Mouse (Mus musculus) small intestine, adult 2 months (tissue): Measurements from ENCODE around the gene Fbh1.
A peak's percentile ranks its signal among the peaks of the same experiment; 100 is the strongest.

Source experiments
- CTCF ChIP-seq: fragments of 200-500 bp; IDR thresholded peaks from 2 replicates; pipeline ENCODE4 v1.5.1; 2012; ENCODE audit warnings: low read depth, mild to moderate bottlenecking, control low read depth, inconsistent platforms, low read length, moderate library complexity, mixed read lengths; ENCODE audit not compliant: insufficient replicate concordance, insufficient read length; ENCODE audit errors: extremely low read depth
- POLR2A ChIP-seq: fragments of 200-500 bp; IDR thresholded peaks from 2 replicates; pipeline ENCODE4 v1.6.1; 2012; ENCODE audit warnings: low read depth, mild to moderate bottlenecking, control low read depth, inconsistent platforms, low read length, moderate library complexity

GRCm38 (mm10) chr2:11705201-11706025 lies 72.0 kb downstream of the Fbh1 start, which contains the start of gene Il15ra:
- no peak for TF ChIP-seq CTCF
- TF ChIP-seq POLR2A, result peak; percentile 65; the same call in 1 of the 2 replicates
